Mouse (Mus musculus): Measurements from ENCODE around the gene Tmem98.

DNA sequence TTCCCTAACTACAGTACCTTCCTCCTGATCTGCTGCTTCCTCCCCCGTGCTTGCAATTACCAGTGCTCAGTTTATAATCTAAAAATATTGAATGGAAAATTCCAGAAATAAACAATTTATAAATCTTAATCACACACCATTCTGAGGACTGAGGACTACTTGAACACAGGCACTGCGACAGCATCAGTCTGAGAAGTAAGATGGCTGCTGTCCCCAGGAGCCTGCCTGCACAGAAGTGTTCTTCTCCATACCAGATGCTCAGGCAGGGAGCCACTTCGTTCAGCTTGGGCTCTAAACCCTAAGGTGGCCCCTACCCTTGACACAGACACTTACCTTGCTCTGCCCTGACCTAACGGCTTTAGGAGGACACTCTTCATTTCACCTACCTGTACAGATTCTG lies 47.9 kb upstream of the Tmem98 start:
- TF ChIP-seq CTCF (IDR thresholded peaks at IDR 0.05; ENCODE audit: low read depth) (no peak), EP300 (optimal IDR thresholded peaks at IDR 0.05) (no peak)
